Mouse (Mus musculus) intestine, embryonic 15.5 days (tissue): ENCODE measurements around the gene Olfr716. TPM values are rescaled to one million over a fixed set of nuclear protein-coding genes. Genes with fewer than 3 reads are reported as not detected.
"Not testable (repeated sequence)": the region's sequence is repeated elsewhere in the genome, so short reads cannot be mapped to it uniquely, and the experiment has no call there.

Experiments
- ATAC-seq: fragments of 200-750 bp; cut with Nextera tagmentation; 2 replicates; pipeline ENCODE4 v1.8.0; 2017; ENCODE audit warnings: moderate TSS enrichment, moderate library complexity
- H3K27ac ChIP-seq: fragments of 300-500 bp; sonication (generic); 2 replicates; pipeline ENCODE4 v1.5.1; 2015; ENCODE audit warnings: mild to moderate bottlenecking, inconsistent platforms
- H3K27me3 ChIP-seq: fragments of 300-500 bp; sonication (generic); replicated peaks from 2 replicates; pipeline ENCODE4 v1.6.1; 2015; ENCODE audit warnings: inconsistent platforms
- H3K36me3 ChIP-seq: fragments of 300-500 bp; sonication (generic); 2 replicates; pipeline ENCODE4 v1.6.1; 2015; ENCODE audit warnings: inconsistent platforms
- H3K4me1 ChIP-seq: fragments of 300-500 bp; sonication (generic); replicated peaks from 2 replicates; pipeline ENCODE4 v1.6.1; 2015; ENCODE audit warnings: inconsistent platforms
- H3K4me2 ChIP-seq: fragments of 300-500 bp; sonication (generic); replicated peaks from 2 replicates; pipeline ENCODE4 v1.6.1; 2015; ENCODE audit warnings: mild to moderate bottlenecking, inconsistent platforms
- H3K4me3 ChIP-seq: fragments of 300-500 bp; sonication (generic); replicated peaks from 2 replicates; pipeline ENCODE4 v1.5.1; 2015; ENCODE audit warnings: inconsistent platforms
- H3K9ac ChIP-seq: fragments of 300-500 bp; sonication (generic); 2 replicates; pipeline ENCODE4 v1.6.1; 2015; ENCODE audit warnings: inconsistent platforms
- H3K9me3 ChIP-seq: fragments of 300-500 bp; sonication (generic); 2 replicates; pipeline ENCODE4 v1.6.1; 2016; ENCODE audit warnings: inconsistent platforms
- WGBS: fragments of 180-500 bp; shearing (Covaris S2); methylation state at CpG from one replicate; pipeline ENCODE4 v1.1.7; 2015; 5-methylcytosine and 5-hydroxymethylcytosine counted together
- polyA plus RNA-seq: library from polyadenylated mRNA; unstranded; fragments of >200 nt; fragmentation: Nextera tagmentation; extraction: Ambion mirVana; gene quantifications from 2 replicates; pipeline ENCODE4 v1.2.1, GENCODE M21; 2015

Olfr716 gene
- not detected in 2 replicates for polyA plus RNA-seq

DNA sequence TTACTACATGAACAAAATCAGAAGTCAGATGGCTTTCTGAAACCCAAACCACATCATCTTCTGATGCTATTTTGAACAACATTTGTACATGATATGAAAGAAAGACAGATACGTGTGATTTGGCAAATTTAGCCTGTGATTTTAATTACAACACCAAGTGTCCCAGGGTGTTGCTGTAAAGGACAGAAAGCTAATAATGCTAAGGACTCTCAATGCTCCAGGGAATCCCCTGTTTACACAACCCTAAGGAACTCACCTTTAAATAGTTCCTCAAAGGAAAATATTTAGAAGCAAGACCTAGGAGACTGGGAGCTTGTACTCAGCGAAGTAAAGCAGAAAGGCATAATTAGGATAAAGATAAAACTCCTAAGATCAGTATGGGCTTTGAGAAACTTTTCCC is at the start of gene Olfr716:
Olfr716 (plus strand) TSS at position 301 of the 400 bp plus-strand sequence.
- not testable (repeated sequence) for H3K4me1 ChIP-seq, H3K27ac ChIP-seq, H3K4me3 ChIP-seq, H3K4me2 ChIP-seq, H3K9me3 ChIP-seq, ATAC-seq, H3K27me3 ChIP-seq, H3K36me3 ChIP-seq, H3K9ac ChIP-seq
- 72% methylated on average over 2 of the region's 2 CpGs for whole genome bisulfite sequencing

DNA sequence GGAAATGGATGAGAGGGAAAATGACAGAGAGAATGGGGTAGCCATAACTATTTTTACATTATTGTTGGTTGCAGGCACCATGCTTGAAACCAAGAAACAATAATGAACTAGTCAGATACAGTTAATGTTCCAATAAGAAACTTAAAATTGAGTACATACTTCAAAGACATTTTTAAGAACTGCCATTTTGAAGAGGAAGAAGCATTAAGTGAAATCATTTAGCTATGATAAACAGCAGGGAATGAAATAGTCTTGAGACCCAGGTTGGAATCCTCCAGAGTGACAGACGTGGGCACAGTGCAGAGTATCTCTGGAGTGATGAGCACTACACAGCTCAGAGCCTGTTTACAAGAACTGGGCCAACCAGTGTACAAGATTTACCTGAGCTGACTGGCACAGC is 45.2 kb upstream of the Olfr716 start, which contains the start of gene Olfr17:
Olfr17 (plus strand) TSS at position 301 of the 400 bp plus-strand sequence.
- no peak within 1 kb of the TSS for H3K4me2 ChIP-seq
- no peaks in the 10 kb centered on the region for H3K9me3 ChIP-seq
- WGBS = 58% methylated on average over 1 of the region's 1 CpGs
- H3K9ac ChIP-seq = no peak within 1 kb of the TSS
- no peaks in the 10 kb centered on the region for H3K4me1 ChIP-seq
- ATAC-seq = no peak
- no peaks in the 10 kb centered on the region for H3K27me3 ChIP-seq
- no peak within 1 kb of the TSS for H3K27ac ChIP-seq
- H3K36me3 ChIP-seq = no peaks in the 10 kb centered on the region
- no peak within 1 kb of the TSS for H3K4me3 ChIP-seq

DNA sequence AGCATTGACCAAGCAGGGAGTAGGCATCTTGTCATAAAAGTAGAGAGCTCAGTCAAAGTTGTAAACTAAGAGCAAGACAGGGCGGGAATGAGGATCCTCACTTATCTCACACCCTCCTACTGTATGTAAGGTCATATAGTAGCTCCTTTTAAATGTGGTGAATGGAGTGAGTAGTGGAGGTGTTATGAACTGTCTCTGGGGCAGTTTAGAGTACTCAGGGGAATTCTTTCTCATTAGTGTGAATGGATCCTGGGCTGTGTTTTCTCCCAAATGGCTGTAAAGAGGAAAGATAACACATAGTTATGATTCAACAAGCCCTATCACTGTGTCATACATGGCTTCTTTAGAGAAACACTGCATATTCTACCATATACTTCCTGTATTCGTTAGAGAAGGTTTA is 27.9 kb upstream of the Olfr716 start, which contains the start of gene Olfr715b:
Olfr715b (minus strand) TSS at position 101 of the 400 bp plus-strand sequence.
- H3K4me3 ChIP-seq, H3K9ac ChIP-seq, H3K36me3 ChIP-seq, H3K4me2 ChIP-seq, H3K4me1 ChIP-seq, H3K27ac ChIP-seq, H3K9me3 ChIP-seq, ATAC-seq, H3K27me3 ChIP-seq: not testable (repeated sequence)
- 87% methylated on average over 2 of the region's 2 CpGs for WGBS

DNA sequence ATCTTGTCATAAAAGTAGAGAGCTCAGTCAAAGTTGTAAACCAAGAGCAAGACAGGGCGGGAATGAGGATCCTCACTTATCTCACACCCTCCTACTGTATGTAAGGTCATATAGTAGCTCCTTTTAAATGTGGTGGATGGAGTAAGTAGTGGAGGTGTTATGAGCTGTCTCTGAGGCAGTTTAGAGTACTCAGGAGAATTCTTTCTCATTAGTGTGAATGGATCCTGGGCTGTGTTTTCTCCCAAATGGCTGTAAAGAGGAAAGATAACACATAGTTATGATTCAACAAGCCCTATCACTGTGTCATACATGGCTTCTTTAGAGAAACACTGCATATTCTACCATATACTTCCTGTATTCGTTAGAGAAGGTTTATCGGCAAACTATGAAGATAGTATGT is 7.1 kb upstream of the Olfr716 start, which contains the start of gene Olfr715:
Olfr715 (minus strand) TSS at position 101 of the 400 bp plus-strand sequence.
- H3K9ac ChIP-seq, H3K27me3 ChIP-seq, H3K4me3 ChIP-seq, H3K27ac ChIP-seq, H3K36me3 ChIP-seq, H3K9me3 ChIP-seq, H3K4me2 ChIP-seq, ATAC-seq, H3K4me1 ChIP-seq: not testable (repeated sequence)
- 76% methylated on average over 3 of the region's 3 CpGs for WGBS

DNA sequence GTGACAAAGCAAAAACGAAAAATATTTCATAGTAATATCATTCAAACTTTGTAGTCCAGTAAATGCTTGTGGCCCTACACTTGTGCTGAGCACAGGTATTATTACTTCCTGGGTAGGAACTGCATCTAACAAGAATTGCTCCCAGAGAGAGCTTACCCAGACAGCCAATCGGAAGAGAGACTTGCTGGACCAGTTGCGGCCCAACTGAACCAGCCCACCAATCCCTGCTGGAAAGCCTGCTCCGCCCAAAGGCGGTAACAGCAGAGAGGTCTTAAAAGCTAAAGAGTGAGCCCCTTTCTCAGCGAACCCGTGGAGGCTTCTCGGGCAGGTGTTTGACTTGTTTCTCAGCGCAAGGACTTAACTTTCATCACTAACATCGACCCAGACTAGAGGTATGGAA is 28.6 kb downstream of the Olfr716 start, which contains the start of gene Nlrp14:
Nlrp14 (plus strand) TSS at position 301 of the 400 bp plus-strand sequence.
- H3K4me3 ChIP-seq = no peak within 1 kb of the TSS
- no peaks in the 10 kb centered on the region for H3K27me3 ChIP-seq
- H3K9ac ChIP-seq = no peak within 1 kb of the TSS
- no peak within 1 kb of the TSS for H3K27ac ChIP-seq
- H3K36me3 ChIP-seq = no peaks in the 10 kb centered on the region
- ATAC-seq = no peak
- no peaks in the 10 kb centered on the region for H3K9me3 ChIP-seq
- no peaks in the 10 kb centered on the region for H3K4me1 ChIP-seq
- H3K4me2 ChIP-seq = no peak within 1 kb of the TSS
- 80% methylated on average over 10 of the region's 10 CpGs for WGBS

DNA sequence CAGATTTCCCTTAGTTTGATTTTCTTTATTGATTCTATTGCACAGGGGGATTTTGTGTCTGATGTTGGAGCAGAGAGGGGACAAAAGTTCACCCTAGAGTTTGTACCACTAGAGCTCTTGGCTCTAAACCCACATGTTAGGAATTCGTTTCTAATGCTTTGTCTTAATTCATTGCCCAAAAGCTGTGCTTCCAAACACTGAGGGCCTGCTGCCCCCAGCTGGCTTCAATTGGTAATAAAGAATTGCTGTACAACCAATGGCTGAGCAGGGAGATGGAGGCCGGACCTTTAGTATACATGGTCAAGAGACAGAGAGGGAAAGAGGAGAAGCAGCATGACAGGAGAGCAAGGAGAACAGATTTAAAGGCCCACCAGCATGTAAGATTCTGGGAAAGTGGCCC is 42.3 kb downstream of the Olfr716 start:
- H3K27ac ChIP-seq = no peak overlapping the region
- H3K9me3 ChIP-seq = no peaks in the 10 kb centered on the region
- no peaks in the 10 kb centered on the region for H3K4me1 ChIP-seq
- H3K27me3 ChIP-seq = no peaks in the 10 kb centered on the region
- H3K36me3 ChIP-seq = no peaks in the 10 kb centered on the region
- H3K4me2 ChIP-seq = no peak overlapping the region
- no peak overlapping the region for H3K4me3 ChIP-seq
- ATAC-seq = no peak
- WGBS = 28% methylated on average over 2 of the region's 2 CpGs
- no peak overlapping the region for H3K9ac ChIP-seq

Other genes with a start within 250 kb of the Olfr716 start
- not detected in 2 replicates for gene Olfr707, start 237.1 kb upstream of the Olfr716 start, polyA plus RNA-seq
- not detected in 2 replicates for gene Olfr1532-ps1, start 230.3 kb upstream of the Olfr716 start, polyA plus RNA-seq
- not detected in 2 replicates for gene Olfr709-ps1, start 206.1 kb upstream of the Olfr716 start, polyA plus RNA-seq
- not detected in 2 replicates for gene Olfr710, start 190.0 kb upstream of the Olfr716 start, polyA plus RNA-seq
- gene Olfr6, start 174.4 kb upstream of the Olfr716 start, polyA plus RNA-seq = not detected in 2 replicates
- not detected in 2 replicates for gene Olfr711, start 162.9 kb upstream of the Olfr716 start, polyA plus RNA-seq
- not detected in 2 replicates for gene Olfr2, start 132.3 kb upstream of the Olfr716 start, polyA plus RNA-seq
- gene Olfr713, start 107.2 kb upstream of the Olfr716 start, polyA plus RNA-seq = not detected in 2 replicates
- gene Olfr714, start 67.3 kb upstream of the Olfr716 start, polyA plus RNA-seq = not detected in 2 replicates
- gene Olfr17, start 45.1 kb upstream of the Olfr716 start, polyA plus RNA-seq = not detected in 2 replicates
- not detected in 2 replicates for gene Olfr715b, start 28.0 kb upstream of the Olfr716 start, polyA plus RNA-seq
- gene Olfr715, start 7.2 kb upstream of the Olfr716 start, polyA plus RNA-seq = not detected in 2 replicates
- not detected in 2 replicates for gene Nlrp14, start 28.7 kb downstream of the Olfr716 start, polyA plus RNA-seq
- gene Rbmxl2, start 71.1 kb downstream of the Olfr716 start, polyA plus RNA-seq = not detected in 2 replicates
- gene Syt9, start 232.4 kb downstream of the Olfr716 start, polyA plus RNA-seq = 3.5 and 4.4 TPM in 2 replicates